Mouse (Mus musculus) cerebellum, adult (tissue): Measurements from ENCODE around the gene Btg1.

Experiments
- ATAC-seq: cut with Nextera tagmentation; 2 replicates; pipeline ENCODE4 v1.9.2; 2017; ENCODE audit warnings: mild to moderate bottlenecking, moderate library complexity, mixed read lengths; ENCODE audit not compliant: insufficient number of reproducible peaks, low FRiP score, low TSS enrichment

Gene Btg1

DNA sequence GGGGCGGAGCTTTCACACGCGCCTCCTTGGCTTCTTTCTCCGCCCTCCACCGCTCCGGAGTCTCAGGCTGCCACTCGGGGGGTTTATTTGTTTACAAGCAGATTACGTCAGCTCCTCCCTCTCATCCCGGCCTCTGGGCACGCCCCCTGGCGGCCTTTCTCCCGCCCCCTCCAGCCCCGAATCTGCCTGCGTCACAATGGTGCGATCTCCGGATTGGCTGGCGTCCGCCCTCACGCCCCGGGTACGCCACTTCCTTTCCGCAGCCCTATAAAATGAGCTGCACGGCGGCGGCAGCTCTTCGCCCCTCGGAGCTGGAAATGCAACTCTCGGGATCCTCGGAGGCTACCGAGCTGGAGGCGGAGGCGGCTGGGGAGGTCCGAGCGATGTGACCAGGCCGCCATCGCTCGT lies at the start of gene Btg1:
Gene Btg1, plus strand, starts transcription at position 298 of the 408 bp plus-strand sequence.
- peak; percentile 88 for ATAC-seq

DNA sequence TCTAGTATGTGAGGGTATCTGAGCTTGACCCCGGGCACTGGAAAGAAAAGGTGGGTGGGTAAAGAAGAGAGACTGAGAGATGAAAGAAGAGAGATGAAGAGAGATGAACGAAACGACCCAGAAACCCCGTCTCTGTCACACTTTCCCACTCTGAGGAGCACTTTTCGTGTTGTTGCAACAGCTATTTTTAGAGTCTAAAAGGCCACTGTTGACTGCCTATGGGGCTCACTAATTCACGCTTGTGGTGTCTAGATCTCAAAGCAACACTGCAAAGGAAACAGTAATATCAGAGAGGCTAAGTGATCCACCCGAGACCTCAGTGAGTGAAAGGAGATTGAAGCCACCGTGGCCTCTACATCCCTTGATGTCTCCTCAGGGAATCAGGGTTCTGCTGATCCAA lies 47.3 kb upstream of the Btg1 start:
- ATAC-seq: no peak

DNA sequence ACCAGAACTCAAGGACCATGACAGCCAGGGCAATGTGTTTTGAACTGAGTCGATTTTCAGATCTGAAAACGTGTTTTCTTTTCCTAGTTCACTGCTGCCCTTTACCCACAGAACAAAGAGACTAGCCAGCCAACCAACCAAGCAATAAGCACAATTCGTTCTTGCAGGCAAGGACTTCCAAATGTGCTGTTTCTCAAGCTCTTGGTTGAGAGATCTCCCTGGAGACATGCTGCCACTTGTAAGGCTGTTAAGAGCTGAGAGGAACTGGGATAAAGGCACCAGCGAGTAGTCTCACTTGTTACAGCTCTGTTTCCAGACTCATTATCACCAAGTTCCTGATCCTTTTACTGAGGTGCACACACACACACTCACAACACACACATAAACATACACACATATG lies 45.6 kb upstream of the Btg1 start:
- ATAC-seq: no peak

DNA sequence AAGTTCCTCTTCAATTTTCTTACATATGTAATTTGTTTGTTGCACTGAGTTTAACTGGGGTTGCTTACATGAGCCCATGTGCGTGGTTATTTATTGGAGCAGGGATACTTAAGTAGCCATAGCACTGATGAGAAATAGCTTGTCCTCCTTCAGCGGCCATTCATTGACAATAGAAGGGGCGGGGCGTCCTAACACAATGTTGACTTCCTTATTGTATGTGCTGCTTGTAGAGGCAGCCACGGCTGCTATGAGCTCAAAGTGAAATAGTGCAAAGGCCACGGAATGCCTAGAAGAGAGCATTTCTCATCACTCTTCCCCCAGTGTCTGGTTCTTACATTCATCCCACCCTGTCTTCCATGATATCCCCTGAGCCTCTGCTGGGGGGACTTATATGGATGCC lies 42.0 kb upstream of the Btg1 start:
- no peak for ATAC-seq

DNA sequence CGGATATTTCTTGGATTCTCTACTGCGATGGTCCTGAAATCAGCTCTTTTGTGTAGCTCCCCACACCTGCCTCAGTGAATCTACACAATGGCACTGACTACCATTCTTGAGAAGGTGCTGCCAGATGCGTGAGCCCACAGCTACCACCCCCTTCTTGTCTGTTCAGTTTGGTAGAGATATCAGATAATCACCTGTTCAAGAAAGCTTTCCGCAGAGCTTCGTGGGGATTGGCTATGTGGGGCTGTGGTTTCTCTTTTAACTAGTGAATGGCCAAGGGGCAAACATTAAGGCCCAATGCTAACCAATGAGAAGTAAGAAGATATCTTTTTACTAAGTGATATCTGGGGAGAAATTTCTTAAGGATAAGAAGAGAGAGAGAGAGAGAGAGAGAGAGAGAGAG lies 41.5 kb upstream of the Btg1 start:
- no peak for ATAC-seq

DNA sequence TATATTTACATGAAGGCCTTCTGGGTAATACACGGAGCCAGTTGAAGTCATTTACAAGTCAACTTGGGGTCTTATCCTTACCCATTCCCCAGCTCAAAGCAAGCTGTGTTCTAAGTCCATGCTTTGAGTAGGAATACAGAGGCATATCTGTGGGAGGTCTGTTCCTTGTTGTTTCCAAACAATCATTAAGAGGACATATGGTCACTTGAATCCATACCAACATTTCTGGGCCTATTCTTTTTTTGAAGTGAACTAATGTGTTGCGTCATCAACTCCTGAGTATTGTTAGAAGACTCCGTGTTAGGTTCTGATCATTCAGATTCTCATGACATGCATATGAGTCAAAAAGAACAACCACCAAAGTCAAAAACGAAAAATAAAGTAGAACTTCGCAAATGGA lies 37.9 kb upstream of the Btg1 start:
- no peak for ATAC-seq

DNA sequence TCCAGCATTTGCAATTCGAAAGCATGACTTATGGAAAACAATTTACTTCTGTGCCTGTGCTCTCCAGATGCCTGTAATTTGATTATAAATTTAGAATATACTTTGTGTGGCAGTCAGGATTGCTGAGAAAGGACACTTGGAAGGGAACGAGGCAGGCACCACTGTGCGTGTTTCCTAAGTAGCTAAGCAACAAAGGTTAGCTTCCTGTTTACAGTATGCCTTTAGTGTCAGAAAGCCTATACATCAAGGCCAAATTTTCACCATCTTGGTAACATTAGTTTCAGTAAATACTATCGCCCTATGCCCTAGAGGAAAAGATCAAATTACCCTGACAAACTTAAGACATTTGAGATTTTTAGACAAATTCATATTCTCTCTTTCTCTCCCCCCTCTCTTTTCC lies 37.4 kb upstream of the Btg1 start:
- no peak for ATAC-seq

DNA sequence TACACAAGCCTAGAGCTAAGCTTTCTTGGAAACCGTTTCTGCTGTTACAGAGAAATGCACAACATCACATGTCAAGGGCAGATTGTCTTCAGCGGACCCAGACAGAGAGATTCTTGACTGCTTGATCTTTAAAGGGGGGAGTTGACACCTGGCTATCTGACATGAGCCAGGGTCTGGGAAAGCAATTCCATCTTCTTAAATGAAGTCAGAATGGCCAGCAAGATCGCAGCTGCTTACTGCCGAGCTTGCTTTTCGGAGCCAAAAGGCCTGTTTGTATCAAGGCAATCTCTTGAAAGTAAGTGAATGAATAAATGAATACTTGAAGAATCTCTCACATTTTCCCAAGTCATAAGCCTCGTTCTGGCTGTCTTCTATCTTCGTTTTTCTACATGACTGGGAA lies 36.6 kb upstream of the Btg1 start:
- no peak for ATAC-seq

DNA sequence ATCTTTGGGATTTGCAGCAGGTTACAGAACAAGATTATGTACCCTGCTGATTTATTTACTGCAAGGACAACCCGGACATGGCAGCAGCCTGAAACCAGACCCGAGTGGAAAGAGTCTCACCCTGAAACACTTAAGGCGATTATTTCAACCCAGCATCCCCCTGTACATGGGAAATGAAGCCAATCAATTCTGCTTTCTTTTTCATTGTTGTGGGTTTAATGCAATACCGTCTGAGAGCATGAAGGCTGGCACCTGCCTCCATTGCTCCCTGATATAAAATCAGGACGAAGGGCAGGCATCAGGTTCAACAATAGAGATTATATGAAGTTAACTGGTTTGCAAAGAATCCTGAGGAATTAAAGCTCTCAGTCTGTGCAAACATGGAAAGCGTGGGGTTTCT lies 35.6 kb upstream of the Btg1 start:
- ATAC-seq: no peak

DNA sequence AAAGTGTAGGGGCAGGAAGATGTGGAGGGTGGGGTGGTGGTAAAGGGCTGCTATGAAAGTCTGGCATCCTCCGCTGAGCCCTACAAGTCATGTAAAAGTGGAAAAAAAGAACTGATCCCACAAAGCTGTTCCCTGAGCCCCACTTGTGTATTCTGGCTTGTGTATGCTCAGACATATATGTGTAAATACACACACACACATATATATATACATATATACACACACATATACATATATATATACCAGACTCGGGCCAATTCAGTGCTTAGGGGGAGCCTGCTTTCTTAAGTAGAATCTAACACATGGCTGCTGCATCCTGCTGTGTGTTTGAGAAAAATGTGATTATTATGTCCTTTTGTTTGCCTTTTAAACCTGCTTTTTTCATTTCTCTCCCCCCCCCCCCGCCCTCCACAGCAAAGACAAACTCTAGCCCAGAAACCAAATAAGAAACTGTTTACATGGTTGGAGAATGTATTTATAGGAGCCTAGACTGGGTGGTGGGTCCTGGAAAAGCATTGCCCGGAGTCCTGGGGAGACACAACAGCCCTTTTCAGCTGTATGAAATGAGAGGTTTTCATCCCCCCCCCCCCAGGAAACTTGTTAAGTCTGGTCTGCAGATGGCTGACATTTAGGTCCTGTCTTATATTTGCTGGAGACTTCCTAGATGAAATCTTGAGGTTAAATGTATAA lies 30.5 kb upstream of the Btg1 start:
- ATAC-seq: no peak

DNA sequence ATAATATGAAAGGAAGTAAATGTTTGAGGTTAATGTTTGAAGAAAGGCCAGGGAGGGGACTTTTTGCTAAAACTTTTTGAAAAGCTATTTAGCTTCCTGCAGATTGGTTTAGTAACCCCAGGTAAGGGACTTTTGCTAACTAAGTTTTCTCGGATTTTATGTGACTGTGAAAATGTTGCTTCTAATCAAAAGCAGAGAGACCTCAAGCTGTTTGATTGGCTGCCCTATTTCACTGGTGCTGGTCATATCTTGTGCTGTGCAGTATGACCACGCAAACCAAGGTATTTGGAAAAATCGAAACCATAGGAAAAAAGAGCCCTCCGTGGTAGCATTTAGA lies 30.0 kb upstream of the Btg1 start:
- no peak for ATAC-seq

DNA sequence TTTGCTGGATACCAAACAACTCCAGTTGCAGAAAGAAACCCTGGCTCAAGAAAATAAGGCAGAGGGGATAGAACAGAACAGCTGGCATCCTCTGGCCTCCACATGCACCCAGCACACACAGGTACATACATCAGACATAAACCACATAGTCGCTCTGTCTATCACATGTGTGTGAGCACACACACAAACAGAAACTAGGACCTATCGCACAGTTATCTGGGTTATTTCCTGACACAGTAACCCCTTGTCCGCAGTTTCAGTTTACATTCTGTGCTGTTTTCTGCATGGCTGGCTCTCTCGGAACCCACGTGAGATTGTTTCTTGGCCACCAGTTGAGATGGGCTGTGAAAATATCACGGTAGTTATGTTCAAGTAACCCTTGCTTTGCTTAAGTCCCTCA lies 28.6 kb upstream of the Btg1 start:
- ATAC-seq: no peak

DNA sequence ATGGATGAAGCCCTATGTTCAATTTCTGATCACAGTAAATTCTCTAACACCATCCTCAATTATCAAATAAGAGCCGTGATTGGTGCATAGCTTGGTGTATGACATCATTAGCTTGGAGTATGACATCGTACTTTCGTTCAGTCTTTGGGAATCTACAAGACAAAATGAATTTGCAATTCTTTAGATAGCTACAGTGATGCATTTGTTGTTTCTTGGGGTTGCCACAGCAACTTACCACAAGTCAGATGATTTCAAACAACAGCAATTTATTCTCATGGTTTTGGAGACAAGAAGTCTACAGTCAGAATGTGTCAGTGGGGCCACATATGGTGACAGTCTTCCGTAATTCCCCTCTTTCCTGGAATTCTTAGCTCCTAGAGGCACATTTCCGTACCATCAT lies 27.0 kb upstream of the Btg1 start:
- ATAC-seq: no peak

DNA sequence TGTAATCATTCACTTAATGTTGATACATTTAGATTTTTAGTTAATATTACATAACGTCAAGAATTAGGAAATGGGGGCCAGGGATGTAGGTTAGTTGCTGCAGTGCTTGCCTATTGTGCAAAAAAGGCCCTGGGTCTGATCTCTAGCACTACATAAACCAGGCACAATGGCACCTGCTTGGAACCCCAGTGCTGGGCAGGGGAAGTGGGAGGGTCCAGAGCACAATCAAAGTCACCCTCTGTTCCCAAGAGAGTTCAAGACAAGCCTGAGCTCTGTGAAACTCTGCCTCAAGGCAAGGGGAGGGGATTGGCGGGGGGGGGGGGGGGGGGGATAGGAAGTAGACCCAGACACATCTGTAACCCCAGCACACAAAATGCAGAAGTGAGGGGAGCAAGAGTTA lies 24.7 kb upstream of the Btg1 start:
- ATAC-seq: no peak

DNA sequence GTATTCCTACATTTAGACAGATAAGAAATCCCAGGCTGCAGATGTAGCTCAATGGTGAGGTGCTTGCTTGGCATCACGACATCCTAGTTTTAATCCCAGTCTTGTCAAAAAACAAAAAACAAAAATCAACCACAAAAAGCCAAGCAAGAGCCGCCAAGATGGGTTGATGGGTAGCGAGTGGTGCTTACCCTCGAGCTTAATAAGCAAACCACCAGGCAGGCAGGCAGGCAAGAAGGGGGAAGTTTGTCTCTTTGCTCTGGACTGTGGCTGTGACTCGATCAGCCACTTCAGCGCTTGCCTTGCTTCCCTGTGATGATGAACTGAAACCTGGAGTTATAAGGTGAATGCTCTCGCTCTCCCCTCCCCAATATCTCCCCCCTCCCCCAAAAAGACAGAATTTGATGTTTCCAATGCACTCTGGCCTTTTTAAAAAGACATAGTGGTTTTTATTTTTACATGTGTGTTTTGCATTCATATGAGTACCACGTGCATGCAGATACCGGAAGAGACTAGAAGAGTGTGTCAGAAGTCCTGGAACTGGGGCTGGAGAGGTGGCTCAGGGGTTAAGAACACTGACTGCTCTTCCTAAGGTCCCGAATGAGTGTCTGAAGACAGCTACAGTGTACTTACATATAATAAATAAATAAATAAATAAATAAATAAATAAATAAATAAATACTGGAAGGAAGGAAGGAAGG lies 21.2 kb upstream of the Btg1 start:
- no peak for ATAC-seq

DNA sequence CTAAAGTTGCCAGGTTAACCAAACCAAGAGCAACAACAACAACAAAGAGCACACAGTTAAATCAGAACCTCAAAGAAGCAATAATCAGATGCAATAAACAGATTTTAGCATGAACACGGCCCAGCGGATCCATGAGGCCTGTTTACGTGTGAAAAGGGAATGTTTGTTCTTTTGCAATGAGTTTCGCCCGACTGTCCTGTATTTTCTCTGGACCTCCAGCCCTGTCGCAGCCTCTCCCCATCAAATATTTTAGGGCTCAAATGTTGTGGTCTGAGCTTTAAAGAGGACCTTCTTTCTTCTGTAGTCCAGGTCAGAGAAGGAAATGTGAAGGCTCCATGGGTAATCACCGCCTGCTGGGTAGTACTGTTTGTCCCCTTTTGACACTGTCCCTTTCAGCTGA lies 20.4 kb upstream of the Btg1 start:
- no peak for ATAC-seq

DNA sequence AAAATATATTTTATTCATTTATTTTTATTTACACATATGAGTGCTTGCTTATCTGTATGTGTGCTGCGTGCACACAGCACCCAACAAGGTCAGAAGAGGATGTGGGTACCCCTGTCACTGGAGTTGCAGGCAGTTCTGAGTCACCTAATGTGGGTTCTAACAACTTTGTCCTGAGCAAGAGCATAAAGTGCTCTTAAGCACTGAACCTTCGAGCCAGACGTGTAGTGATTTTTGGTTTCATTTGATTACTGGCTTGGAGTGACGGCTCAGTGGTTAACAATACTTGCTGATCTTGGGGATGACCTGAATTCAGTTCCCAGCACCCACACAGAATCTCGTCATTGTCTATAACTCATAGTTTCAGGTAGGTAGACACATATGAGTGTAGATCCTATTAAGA lies 17.2 kb upstream of the Btg1 start:
- ATAC-seq: no peak

DNA sequence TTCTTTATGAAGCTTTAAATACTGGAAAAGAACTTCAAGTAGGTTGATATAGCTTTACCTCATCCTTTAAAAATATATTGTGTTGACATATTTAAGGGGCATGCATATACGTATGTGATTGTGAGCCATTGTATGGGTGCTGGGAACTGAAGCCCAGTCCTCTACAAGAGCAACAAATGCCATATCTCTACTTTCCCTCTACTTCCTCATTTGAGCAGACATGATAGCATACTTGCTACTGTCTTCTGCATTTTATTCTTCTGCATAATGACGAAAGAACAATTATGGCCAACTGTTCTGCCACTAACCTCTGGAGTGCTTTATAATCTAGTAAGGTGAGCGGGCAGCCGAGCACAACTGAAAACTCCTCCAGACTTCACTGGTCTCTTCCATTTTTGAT lies 15.1 kb upstream of the Btg1 start:
- no peak for ATAC-seq

DNA sequence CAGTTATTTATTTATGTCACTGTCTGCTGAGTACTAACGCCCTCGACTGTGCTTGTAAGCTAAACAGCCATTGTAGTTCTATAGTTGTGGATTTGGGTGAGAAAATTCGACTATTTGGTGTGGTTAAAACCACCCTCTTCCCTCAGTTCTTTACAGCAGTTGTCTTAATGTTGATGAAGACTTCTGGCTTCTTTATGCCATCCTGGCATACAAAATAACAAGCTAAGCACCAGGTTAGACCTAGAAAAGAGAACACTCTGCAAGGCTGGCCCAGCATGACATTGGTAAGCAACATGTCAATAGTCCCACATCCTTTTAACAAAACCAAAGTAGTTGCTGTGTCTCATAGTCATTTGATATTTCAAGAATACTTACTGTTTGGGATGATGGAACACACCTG lies 14.5 kb upstream of the Btg1 start:
- ATAC-seq: no peak

DNA sequence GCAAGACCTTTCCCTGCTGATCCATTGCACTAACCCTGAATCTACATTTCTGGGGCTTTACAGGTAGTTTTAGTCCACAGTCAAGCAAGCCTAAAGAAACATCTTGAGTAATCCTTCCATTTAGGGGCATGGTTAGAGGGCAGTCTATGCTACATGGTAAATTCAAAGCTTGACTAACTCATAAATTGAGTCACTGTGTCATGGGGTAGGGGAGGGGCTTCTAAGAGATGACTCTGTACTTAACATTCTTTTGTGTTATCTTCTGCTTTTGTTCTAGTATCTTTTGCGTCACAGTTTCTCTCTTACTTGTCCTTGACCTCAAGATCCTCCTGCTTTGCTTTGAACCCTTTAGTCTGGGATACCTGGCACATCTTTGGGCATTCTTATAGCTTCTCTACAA lies 11.6 kb upstream of the Btg1 start:
- ATAC-seq: no peak

DNA sequence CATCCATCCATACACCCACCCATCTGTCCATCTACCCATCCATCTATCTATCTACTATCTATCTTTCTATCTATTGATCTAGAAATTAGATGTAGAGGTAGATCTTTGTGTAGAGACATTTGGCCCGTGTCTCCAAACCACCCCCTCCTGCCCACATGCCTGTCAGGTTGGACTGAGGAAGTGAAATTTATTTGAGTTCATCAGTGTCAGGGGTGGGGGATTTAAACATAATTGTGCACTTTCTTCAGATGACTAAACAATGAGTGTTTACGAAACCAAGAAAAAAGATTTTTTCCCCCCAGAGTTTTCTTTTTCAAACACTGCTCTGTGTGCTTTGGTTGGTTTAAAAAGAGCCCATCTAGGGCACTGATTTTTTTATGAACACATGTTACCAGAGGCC lies 10.9 kb upstream of the Btg1 start:
- no peak for ATAC-seq

DNA sequence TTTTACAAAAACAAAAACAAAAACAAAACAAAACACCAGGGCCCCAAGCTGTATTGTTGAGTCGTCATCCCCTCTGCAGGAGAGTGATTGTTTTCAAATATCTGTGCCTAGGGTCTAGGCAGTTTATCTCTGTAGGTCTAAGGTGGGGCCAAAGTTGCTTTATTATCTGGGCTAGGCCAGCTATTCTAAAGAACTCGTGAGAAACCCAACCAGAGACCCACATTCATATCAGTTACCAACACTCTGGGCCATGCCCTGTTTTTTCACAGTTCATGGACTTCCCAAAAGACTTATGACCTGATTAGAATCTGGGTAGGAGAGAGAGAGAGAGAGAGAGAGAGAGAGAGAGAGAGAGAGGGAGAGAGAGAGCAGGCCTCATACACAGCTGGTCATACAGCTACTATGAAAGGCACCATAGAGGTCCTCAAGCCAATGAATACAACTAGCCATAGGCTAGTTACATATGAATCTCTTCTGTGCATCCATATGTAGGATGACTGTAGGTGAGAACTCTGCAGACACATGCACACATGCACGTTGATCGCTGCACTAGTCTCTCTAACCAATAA lies 9.1 kb upstream of the Btg1 start:
- ATAC-seq: no peak
